Mouse (Mus musculus) erythroblast, embryonic 14.5 days (primary cell): ENCODE data around the gene Fbxl17. TPM values are rescaled to one million over a fixed set of nuclear protein-coding genes. Genes with fewer than 3 reads are reported as not detected.

ENCODE experiments used
- H3K27me3 ChIP-seq: 2 replicates; pipeline ENCODE4 v1.6.1; 2012; ENCODE audit warnings: inconsistent platforms; ENCODE audit not compliant: control insufficient read depth
- H3K36me3 ChIP-seq: 2 replicates; pipeline ENCODE4 v1.6.1; 2012; ENCODE audit warnings: mild to moderate bottlenecking, inconsistent platforms; ENCODE audit not compliant: control insufficient read depth
- H3K4me1 ChIP-seq: 2 replicates; pipeline ENCODE4 v1.6.1; 2012; ENCODE audit warnings: inconsistent platforms; ENCODE audit not compliant: control insufficient read depth
- H3K4me3 ChIP-seq: replicated peaks from 2 replicates; pipeline ENCODE3; 2012; ENCODE audit warnings: moderate library complexity, mild to moderate bottlenecking, inconsistent platforms
- H3K9me3 ChIP-seq: 2 replicates; pipeline ENCODE4 v1.6.1; 2012; ENCODE audit warnings: low read length, inconsistent platforms, mixed read lengths; ENCODE audit not compliant: control insufficient read depth
- GATA1 ChIP-seq: IDR thresholded peaks from 2 replicates; pipeline ENCODE4 v1.6.1; 2012; ENCODE audit warnings: low read length, inconsistent platforms, mixed read lengths
- TAL1 ChIP-seq: IDR thresholded peaks from 3 replicates; pipeline ENCODE4 v1.6.1; 2012; ENCODE audit warnings: low read length, inconsistent platforms, mixed read lengths
- polyA plus RNA-seq: library from polyadenylated mRNA; stranded (reverse); fragments of >175 nt; gene quantifications from 2 replicates; pipeline ENCODE4 v1.2.3, GENCODE M21; 2012

Gene Fbxl17
- 0.39 and 0.48 TPM in 2 replicates for polyA plus RNA-seq

DNA sequence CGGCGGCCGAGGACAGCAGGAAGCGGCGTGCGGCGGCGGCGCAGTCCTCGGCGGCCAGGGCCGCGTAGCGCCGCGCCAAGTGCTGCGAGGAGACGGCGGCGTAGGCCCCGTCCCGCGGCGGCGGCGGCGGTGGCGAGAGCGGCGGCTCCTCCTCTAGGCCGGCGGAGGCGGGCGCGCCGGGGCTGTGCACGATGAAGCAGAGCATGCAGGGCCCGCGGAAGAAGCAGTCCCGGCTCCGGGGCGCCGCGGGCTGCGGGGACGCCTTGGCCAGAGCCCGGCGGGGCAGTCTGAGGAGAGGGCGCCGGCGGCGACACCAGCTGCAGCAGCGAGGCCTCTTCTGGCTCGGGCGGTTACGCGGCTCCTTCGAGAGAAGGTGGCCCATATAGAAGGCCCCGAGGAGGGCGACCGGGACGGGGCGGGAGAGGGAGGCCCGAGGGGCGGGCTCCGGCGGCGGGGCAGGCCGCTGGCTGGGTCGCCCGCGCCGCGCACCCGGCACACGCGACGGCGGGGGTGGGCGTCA lies at the start of gene Fbxl17:
Gene Fbxl17, minus strand, starts transcription at position 382 of the 520 bp plus-strand sequence.
- H3K36me3 ChIP-seq: peaks cover 6% of the 10 kb centered on the region
- H3K27me3 ChIP-seq: no peaks in the 10 kb centered on the region
- no peaks in the 10 kb centered on the region for H3K9me3 ChIP-seq
- peak within 1 kb of the TSS; percentile 69 for H3K4me3 ChIP-seq
- TF ChIP-seq GATA1 (no peak), TAL1 (no peak)
- peaks cover 42% of the 10 kb centered on the region for H3K4me1 ChIP-seq

- Histone ChIP-seq H3K4me3 (no peak overlapping the region), H3K4me1 (no peaks in the 10 kb centered on the region), H3K36me3 (no peaks in the 10 kb centered on the region), H3K9me3 (peaks cover 4% of the 10 kb centered on the region; the same call in 1 of the 2 replicates), H3K27me3 (no peaks in the 10 kb centered on the region)
- TF ChIP-seq GATA1 (no peak), TAL1 (no peak)
Measured at GRCm38 (mm10) chr17:63547465-63547864, 47.6 kb upstream of the Fbxl17 start.

- TF ChIP-seq TAL1: no peak
- no peak for TF ChIP-seq GATA1
- Histone ChIP-seq H3K4me3 (no peak overlapping the region), H3K27me3 (no peaks in the 10 kb centered on the region), H3K4me1 (no peaks in the 10 kb centered on the region), H3K36me3 (no peaks in the 10 kb centered on the region), H3K9me3 (no peaks in the 10 kb centered on the region)
Measured at GRCm38 (mm10) chr17:63534576-63535265, 34.9 kb upstream of the Fbxl17 start.

DNA sequence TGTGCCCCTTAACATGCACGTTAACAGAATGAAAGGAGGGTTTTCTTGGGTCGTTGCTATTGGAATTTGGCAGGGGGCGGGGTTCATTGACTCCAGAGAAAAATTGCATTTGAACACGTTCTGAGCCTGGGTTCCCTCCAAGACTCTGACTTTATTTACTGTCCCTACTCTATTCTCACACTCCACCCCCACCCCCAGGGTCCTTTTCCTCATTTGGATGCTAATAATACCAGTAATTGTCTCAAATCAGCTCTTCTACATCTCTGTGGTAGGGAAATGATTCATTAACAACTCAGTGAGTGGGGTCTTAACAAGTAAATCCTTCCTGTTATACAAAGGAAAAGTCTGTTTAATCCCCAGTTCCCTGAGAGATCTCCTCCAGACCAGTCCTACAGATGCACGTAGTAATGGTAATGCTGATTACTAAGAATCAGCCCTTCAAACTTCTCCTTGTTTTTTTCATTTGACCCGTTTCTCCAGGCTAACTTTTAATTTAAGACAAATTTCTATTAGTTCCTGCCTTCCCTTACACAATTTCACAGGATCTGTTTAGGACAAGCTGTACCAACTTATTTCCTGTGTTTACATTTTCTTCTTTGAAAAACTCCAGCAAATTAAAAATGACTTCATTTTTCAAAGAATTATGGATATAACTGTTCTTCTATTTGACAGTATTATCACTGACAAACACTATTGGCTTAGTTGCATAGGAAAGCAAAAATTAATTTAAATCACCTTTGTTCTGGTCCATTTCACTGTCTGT lies 33.4 kb upstream of the Fbxl17 start:
- Histone ChIP-seq H3K36me3 (no peaks in the 10 kb centered on the region), H3K9me3 (no peaks in the 10 kb centered on the region)
- no peak for TF ChIP-seq TAL1
- no peak for TF ChIP-seq GATA1

DNA sequence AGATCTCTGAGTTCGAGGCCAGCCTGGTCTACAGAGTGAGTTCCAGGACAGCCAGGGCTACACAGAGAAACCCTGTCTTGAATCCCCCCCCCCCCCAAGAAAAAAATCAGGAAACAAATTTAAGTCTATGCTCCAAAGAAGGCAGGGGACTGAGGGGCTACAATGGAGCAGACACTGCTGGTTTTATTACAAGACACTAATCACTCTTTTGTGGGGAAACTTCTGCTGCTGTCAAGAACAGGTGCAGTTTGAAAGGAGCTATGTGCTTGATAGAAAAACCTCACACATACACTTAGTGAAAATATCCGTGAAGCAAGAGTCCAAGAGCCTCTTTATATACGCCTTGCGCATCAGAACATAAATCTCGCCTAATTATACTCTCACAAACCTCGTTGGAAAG lies 29.7 kb upstream of the Fbxl17 start:
- Histone ChIP-seq H3K27me3 (no peaks in the 10 kb centered on the region), H3K4me3 (no peak overlapping the region), H3K4me1 (no peaks in the 10 kb centered on the region), H3K9me3 (no peaks in the 10 kb centered on the region), H3K36me3 (no peaks in the 10 kb centered on the region)
- no peak for TF ChIP-seq GATA1
- no peak for TF ChIP-seq TAL1

More for the DNA sequence above, 33.4 kb upstream of the Fbxl17 start:
- Histone ChIP-seq H3K27me3 (no peaks in the 10 kb centered on the region), H3K4me3 (no peak overlapping the region), H3K4me1 (no peaks in the 10 kb centered on the region)

DNA sequence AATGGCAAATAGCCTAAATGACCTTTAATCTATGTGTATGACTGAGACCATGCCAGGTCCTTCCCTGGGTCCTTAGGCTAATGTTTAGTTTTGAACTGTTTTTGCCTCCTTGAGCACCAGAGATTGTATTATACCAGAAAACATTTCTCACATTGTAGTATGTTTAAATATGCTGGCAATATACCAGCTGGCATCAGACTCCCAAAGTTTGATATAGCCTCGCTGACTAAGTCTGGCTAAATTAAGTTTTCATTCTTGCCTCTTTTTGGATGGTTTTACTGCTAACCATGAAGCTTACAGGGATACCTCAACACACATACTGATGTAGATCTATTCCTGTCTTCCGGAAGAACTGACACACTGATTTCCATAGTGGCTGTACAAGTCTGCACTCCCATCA lies 20.9 kb upstream of the Fbxl17 start:
- TF ChIP-seq TAL1: no peak
- TF ChIP-seq GATA1: no peak

DNA sequence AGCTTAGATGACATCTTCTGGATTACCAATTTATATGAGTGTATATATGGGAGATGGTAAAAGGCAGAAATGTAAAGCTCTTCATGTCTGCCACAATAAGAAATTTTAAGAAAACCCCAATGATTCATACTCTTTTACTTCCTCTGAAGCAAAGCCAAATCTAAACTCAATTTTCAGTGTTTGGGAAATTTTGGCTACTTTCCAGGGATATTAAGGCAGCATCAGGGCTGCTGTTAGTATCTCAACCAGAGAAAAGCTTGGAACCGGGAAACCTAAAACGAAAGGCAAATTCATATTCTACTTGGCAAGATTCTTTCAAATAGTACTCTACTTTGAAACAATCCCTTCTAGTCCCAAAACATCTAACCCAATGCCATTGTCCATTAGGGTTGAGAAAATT lies 10.6 kb upstream of the Fbxl17 start:
- H3K9me3 ChIP-seq: no peaks in the 10 kb centered on the region
- no peaks in the 10 kb centered on the region for H3K36me3 ChIP-seq
- H3K27me3 ChIP-seq: no peaks in the 10 kb centered on the region
- TF ChIP-seq TAL1: no peak
- TF ChIP-seq GATA1: no peak
- no peaks in the 10 kb centered on the region for H3K4me1 ChIP-seq
- no peak overlapping the region for H3K4me3 ChIP-seq

More for the DNA sequence above, 20.9 kb upstream of the Fbxl17 start:
- H3K9me3 ChIP-seq: no peaks in the 10 kb centered on the region
- H3K4me3 ChIP-seq: no peak overlapping the region
- H3K4me1 ChIP-seq: no peaks in the 10 kb centered on the region
- no peaks in the 10 kb centered on the region for H3K27me3 ChIP-seq
- H3K36me3 ChIP-seq: no peaks in the 10 kb centered on the region

DNA sequence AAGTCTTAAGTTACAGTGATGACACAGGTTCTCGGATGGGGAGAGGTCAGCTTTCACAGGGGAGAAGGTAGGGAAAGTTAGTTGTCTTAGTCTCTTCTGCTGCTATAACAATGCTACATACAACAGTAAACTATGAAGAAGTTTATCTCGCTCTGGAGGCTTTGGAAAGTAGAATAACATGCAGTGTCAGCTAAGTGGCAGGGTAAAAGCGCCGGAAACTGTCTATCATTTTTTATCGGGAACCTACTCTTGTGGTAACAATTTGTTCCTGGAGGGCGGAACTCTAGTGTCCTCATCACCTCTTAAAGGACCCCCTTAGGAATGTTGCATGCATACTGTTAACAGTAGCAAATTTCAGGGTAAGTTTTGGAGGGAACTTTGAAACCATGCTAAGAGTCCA lies 1.3 kb upstream of the Fbxl17 start:
- Histone ChIP-seq H3K4me1 (peaks cover 40% of the 10 kb centered on the region), H3K4me3 (peak overlapping the region; percentile 69), H3K36me3 (peaks cover 4% of the 10 kb centered on the region), H3K9me3 (no peaks in the 10 kb centered on the region), H3K27me3 (no peaks in the 10 kb centered on the region)
- TF ChIP-seq GATA1: no peak
- TF ChIP-seq TAL1: no peak

DNA sequence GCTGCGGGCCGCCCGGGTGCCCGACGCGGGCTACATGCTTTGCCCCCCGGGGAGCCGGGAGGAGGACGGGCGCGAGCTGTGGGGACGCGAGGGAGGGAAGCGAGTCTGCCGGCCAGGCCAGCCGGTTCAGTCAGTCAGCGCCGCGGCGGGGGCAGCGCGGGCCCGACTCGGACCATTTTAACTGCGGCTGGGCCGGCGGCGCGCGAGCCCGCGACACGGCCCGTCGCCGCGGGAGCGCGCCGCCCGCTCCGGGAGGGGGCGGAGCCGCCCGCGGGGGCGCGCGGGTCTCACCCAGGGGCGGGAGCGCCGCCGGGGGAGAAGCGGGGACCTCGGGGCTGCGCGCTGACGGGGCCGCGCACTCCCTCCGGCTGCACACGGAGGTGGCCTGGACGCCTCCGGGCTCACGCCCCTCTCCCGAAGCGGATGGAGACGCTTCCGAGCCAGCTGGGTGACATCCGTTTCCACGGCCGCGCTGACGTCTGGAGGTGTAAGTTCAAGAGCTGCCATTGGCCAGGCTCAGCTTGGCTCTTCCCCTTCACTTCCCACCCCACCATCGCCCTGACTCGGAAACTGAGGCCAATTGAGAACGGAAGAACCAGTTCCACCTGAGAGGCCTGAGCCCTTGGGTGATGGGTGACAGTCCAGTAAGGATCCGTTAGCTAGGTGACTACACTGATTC lies 478 bp upstream of the Fbxl17 start:
- peaks cover 42% of the 10 kb centered on the region for H3K4me1 ChIP-seq
- H3K9me3 ChIP-seq: no peaks in the 10 kb centered on the region
- H3K36me3 ChIP-seq: peaks cover 6% of the 10 kb centered on the region
- TF ChIP-seq GATA1 (no peak), TAL1 (no peak)
- no peaks in the 10 kb centered on the region for H3K27me3 ChIP-seq
- H3K4me3 ChIP-seq: peak overlapping the region; percentile 69
